Mouse (Mus musculus) kidney, adult 2 months (tissue): Measurements from ENCODE around the gene Nrxn3.

Source experiments
- CTCF ChIP-seq: fragments of 200-500 bp; conservative IDR thresholded peaks from 2 replicates; pipeline ENCODE4 v1.5.1; 2011; ENCODE audit warnings: low read depth, mild to moderate bottlenecking, control low read depth, low read length, moderate library complexity, mixed read lengths; ENCODE audit not compliant: insufficient read depth, insufficient read length
- POLR2A ChIP-seq: fragments of 200-500 bp; IDR thresholded peaks from one replicate; pipeline ENCODE4 v1.6.1; 2011; ENCODE audit warnings: low read depth, low read length, control low read depth

DNA sequence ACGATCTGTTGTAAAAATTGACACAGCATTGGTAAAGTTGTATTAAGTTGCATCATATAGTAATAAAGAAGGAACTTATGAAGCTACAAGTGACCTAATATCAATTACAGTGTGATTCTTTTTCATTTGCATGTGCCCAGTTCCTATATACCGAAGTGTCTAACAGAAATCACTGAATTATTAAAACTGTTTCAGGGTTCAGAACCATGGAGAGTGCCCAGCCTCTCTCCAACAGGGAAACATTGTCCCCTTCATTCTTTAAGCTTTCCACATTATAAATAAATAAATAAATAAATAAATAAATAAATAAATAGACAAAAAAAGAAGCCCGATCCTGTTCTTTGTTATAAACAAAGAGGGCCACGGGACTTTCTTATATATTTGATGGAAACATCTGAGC lies 140.4 kb downstream of the Nrxn3 start:
- TF ChIP-seq POLR2A: no peak
- TF ChIP-seq CTCF: no peak
